Mouse (Mus musculus) hindbrain, postnatal 0 days (tissue): ENCODE data around the gene Pitpnm2. TPM values are rescaled to one million over a fixed set of nuclear protein-coding genes. Genes with fewer than 3 reads are reported as not detected.

Source experiments
- ATAC-seq: fragments of 200-750 bp; cut with Nextera tagmentation; 2 replicates; pipeline ENCODE4 v1.8.0; 2017; ENCODE audit warnings: mild to moderate bottlenecking, moderate TSS enrichment, moderate library complexity
- DNase-seq: peaks from one replicate; pipeline ENCODE4 v3.0.0-alpha.2; 2015; ENCODE audit warnings: low spot score
- H3K27ac ChIP-seq: fragments of 300-500 bp; sonication (generic); 2 replicates; pipeline ENCODE4 v1.5.1; 2014; ENCODE audit warnings: mild to moderate bottlenecking
- H3K27me3 ChIP-seq: fragments of 300-500 bp; sonication (generic); 2 replicates; pipeline ENCODE4 v1.6.1; 2014; ENCODE audit warnings: low read length, mixed read lengths; ENCODE audit not compliant: insufficient read depth
- H3K36me3 ChIP-seq: fragments of 300-500 bp; sonication (generic); 2 replicates; pipeline ENCODE4 v1.6.1; 2014; ENCODE audit warnings: low read length, mixed read lengths; ENCODE audit not compliant: insufficient read depth
- H3K4me1 ChIP-seq: fragments of 300-500 bp; sonication (generic); 2 replicates; pipeline ENCODE4 v1.6.1; 2014; ENCODE audit warnings: antibody characterized with exemption, low read length, mixed read lengths; ENCODE audit not compliant: insufficient read depth
- H3K4me2 ChIP-seq: fragments of 300-500 bp; sonication (generic); 2 replicates; pipeline ENCODE4 v1.6.1; 2014; ENCODE audit warnings: low read depth, mild to moderate bottlenecking, low read length, moderate library complexity, mixed read lengths
- H3K4me3 ChIP-seq: fragments of 300-500 bp; sonication (generic); 2 replicates; pipeline ENCODE4 v1.5.1; 2014; ENCODE audit warnings: low read length
- H3K9ac ChIP-seq: fragments of 300-500 bp; sonication (generic); replicated peaks from 2 replicates; pipeline ENCODE4 v1.6.1; 2014; ENCODE audit warnings: mild to moderate bottlenecking, low read length, moderate library complexity, mixed read lengths
- H3K9me3 ChIP-seq: fragments of 300-500 bp; sonication (generic); 2 replicates; pipeline ENCODE4 v1.6.1; 2016; ENCODE audit warnings: low read length, mixed read lengths
- CTCF ChIP-seq: IDR thresholded peaks from 2 replicates; pipeline ENCODE4 v1.5.1; 2016; ENCODE audit warnings: antibody characterized with exemption, control low read depth, low read depth
- WGBS: fragments of 180-500 bp; shearing (Covaris S2); extraction: QIAGEN DNeasy Blood & Tissue Kit; methylation state at CpG from one replicate; pipeline ENCODE4 v1.1.7; 2014; 5-methylcytosine and 5-hydroxymethylcytosine counted together
- polyA plus RNA-seq: library from polyadenylated mRNA; unstranded; fragments of >200 nt; fragmentation: Nextera tagmentation; extraction: Ambion mirVana; gene quantifications from 2 replicates; pipeline ENCODE4 v1.2.1, GENCODE M21; 2015
- total RNA-seq: library from RNA; depleted of rRNA; stranded (reverse); fragments of >200 nt; gene quantifications from 2 replicates; pipeline ENCODE4 v1.2.3, GENCODE M21; 2014

Gene Pitpnm2
- total and polyA plus RNA-seq, 2 experiments from 2014 or later = 7.6 to 43.9 TPM

DNA sequence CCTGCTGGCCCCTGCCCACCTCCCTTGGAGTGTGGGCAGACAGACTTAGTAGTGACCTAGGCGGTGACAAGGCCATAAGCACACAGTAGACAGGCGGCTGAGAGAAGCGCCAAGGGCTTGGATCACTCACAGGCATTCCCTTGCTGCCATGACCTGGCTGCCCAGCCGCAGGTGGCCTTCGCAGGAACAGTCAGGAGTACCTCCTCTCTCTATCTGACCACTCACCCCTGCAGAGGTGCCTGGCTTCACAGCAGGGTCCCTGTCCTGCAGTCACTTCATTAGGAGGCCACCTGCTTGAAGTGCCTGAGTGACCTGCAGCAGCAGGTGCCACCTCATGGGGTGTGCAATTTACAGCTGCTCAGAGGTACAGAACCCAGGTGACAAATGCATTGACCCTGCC, 50.4 kb downstream of the Pitpnm2 start:
- H3K9me3 ChIP-seq = no peaks in the 10 kb centered on the region
- TF ChIP-seq CTCF = no peak
- no peak overlapping the region for H3K9ac ChIP-seq
- DNase-seq (no peak), ATAC-seq (no peak)
- no peaks in the 10 kb centered on the region for H3K27me3 ChIP-seq
- no peaks in the 10 kb centered on the region for H3K36me3 ChIP-seq
- WGBS = 76% methylated on average over 5 of the region's 5 CpGs
- H3K27ac ChIP-seq = no peak overlapping the region
- no peak overlapping the region for H3K4me3 ChIP-seq
- H3K4me1 ChIP-seq = 0 out of 2 replicates have a peak, but pooled peaks cover 10% of the 10 kb centered on the region
- no peak overlapping the region for H3K4me2 ChIP-seq

DNA sequence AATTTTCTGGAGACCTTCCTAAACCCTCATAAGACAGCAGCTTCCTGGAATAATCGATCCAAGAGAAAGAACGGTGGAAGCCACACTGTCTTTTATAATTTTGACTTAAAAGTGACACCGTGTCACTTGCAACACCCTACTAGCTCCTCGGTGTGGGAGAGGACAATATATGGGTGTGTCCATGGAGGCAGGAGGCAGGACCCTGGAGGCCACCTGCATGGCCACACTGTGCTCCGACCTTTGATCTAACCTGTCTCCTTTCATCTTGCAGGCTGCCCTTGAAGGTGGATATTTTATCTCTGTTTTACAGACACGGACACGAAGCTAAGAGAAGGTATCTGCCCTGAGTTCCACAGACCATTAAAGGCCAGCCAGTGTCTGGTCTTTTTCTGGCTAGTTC, 51.1 kb downstream of the Pitpnm2 start:
- Histone ChIP-seq H3K4me2 (no peak overlapping the region), H3K9ac (no peak overlapping the region), H3K27me3 (no peaks in the 10 kb centered on the region), H3K4me1 (peaks cover 17% of the 10 kb centered on the region; the same call in 1 of the 2 replicates), H3K36me3 (no peaks in the 10 kb centered on the region), H3K4me3 (no peak overlapping the region), H3K9me3 (no peaks in the 10 kb centered on the region), H3K27ac (no peak overlapping the region)
- no peak for DNase-seq
- 86% methylated on average over 7 of the region's 7 CpGs for WGBS
- ATAC-seq = no peak
- TF ChIP-seq CTCF = no peak

DNA sequence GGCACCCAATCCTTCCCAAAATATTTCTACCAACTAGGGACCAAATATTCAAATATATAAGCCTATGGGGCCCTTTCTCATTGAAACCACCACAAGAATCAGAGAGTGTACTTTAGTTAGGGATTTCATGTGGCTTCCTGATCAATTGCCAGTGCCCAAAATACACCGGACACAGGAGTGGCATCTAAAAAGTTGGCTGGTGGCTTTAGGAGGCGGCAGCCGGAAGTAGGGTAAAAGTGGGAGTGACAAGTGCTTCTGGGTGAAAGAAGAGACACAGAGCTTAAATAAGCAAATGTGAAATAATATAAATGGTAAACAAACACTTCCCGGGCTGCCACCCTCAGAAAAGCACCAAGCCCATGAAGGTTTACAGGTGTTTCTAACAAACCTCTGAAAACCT, 53.5 kb downstream of the Pitpnm2 start:
- WGBS = 86% methylated on average over 4 of the region's 4 CpGs
- no peak for ATAC-seq

DNA sequence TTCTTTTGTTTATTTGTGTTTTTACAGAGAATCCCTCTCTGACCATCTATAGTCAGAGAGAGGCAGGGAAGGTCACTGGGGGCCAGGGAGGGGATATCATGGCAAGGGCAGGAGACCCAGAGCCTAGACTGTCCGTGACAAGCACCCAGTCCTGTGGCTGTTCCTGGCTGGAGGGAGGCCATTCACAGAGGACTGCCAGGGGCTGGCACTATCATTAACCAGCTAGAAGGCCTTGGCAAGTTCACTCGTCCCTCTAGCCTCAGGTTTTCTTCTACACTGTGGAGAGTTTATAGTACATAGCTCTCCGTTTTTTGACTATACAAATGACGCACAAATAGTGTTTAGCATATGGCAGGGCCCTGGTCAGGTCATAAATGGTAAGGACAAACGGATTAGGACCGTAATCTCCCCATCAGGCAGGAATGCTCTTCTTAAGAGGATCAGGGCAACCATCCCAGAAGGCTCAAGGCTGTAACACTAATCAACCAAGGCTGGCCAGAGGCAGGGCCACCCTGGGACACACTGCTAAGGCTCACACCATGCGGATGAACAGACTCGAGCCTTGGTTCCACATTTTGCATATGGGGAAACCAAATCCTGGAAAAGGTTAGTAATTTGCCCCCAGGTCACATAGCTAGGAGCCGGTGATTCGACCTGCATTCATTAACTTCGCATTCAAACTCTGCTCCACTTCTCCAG, 55.0 kb downstream of the Pitpnm2 start:
- WGBS = 61% methylated on average over 11 of the region's 11 CpGs
- Histone ChIP-seq H3K9me3 (no peaks in the 10 kb centered on the region), H3K27me3 (no peaks in the 10 kb centered on the region), H3K27ac (0 out of 2 replicates have a peak overlapping the region, but pooled peaks have one; percentile 32), H3K4me2 (no peak overlapping the region), H3K36me3 (no peaks in the 10 kb centered on the region), H3K4me3 (no peak overlapping the region), H3K4me1 (peaks cover 20% of the 10 kb centered on the region; the same call in 1 of the 2 replicates), H3K9ac (peak overlapping the region; percentile 10; the same call in 1 of the 2 replicates)
- DNase-seq (no peak), ATAC-seq (no peak)
- no peak for TF ChIP-seq CTCF

More for the DNA sequence above, 53.5 kb downstream of the Pitpnm2 start:
- Histone ChIP-seq H3K36me3 (no peaks in the 10 kb centered on the region), H3K9ac (no peak overlapping the region), H3K27ac (no peak overlapping the region), H3K4me3 (no peak overlapping the region), H3K4me1 (peaks cover 20% of the 10 kb centered on the region; the same call in 1 of the 2 replicates), H3K9me3 (no peaks in the 10 kb centered on the region), H3K4me2 (no peak overlapping the region), H3K27me3 (no peaks in the 10 kb centered on the region)
- DNase-seq = no peak
- TF ChIP-seq CTCF = no peak

DNA sequence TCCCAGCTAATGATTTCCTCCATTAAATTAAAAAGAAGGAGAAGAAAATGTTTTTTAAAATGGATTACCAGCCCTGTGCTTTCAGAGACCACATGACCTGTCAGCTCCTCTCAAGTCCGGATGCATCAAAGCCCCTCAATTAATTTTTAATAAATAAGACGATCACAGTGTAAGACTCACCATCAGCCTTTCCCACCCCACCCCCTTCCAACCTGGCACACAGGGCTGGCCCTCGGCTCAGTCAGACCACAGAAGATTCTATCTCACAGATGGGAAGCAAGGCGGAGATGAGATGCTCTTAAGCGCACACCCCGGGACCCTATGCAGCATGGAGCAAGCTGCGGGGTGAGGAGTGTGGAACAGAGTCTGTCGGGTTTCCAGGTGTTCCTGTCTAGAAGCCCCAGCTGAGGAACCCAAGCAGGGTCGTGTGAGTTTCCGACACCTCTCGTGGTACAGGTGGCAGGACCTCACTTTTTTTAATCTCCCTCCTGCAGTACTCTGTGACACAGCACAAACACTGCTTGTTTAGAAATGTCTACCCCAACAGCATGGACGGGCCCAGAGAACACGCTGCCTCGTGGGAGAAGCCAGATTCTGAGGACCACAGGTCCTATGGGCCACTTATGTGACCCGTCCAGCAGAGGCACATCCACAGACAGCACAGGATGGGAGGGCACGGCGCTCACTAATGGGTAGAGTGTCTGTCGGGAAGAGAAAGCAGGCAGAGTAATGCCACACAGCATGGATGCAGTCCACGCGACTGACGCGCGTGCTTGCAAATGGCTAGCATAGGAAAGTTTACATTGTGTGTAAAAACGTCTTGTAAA, 56.1 kb downstream of the Pitpnm2 start:
- ATAC-seq (peak; percentile 64), DNase-seq (no peak)
- no peaks in the 10 kb centered on the region for H3K27me3 ChIP-seq
- no peaks in the 10 kb centered on the region for H3K9me3 ChIP-seq
- no peak overlapping the region for H3K4me3 ChIP-seq
- H3K4me2 ChIP-seq = 0 out of 2 replicates have a peak overlapping the region, but pooled peaks have one; percentile 16
- TF ChIP-seq CTCF = no peak
- peaks cover 21% of the 10 kb centered on the region for H3K4me1 ChIP-seq
- 62% methylated on average over 24 of the region's 24 CpGs for WGBS
- H3K9ac ChIP-seq = peak overlapping the region; percentile 37
- H3K27ac ChIP-seq = peak overlapping the region; percentile 32; the same call in 1 of the 2 replicates
- H3K36me3 ChIP-seq = no peaks in the 10 kb centered on the region

DNA sequence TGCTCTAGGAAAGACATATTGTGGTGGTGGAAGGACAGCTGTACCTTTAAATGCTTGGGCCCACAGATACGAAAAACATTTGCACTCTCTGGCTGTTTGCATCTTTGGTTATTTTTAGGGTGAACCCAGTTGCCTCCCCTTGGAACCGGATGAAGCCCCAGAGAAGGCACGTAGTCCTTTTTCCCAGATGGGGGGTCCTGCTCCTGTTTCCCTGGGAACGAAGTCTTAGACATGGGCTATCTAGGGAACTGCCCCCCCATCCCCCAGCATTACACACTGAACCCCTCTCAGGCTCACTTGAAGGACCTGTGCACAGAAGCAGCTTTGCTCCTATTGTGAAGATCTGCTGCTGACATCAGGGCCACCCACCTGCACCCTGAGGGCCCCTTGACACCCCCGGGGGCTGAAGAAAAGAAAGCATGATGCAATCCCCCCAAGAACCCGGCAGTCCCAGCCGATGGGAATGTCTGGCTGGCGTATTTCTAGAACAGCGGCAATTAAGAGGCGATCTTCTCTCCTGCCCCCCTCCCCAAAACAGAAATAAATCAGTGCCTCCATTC, 56.8 kb downstream of the Pitpnm2 start:
- WGBS = 34% methylated on average over 10 of the region's 10 CpGs
- no peak for TF ChIP-seq CTCF
- no peak overlapping the region for H3K4me2 ChIP-seq
- peak overlapping the region; percentile 37; the same call in 1 of the 2 replicates for H3K9ac ChIP-seq
- H3K9me3 ChIP-seq = no peaks in the 10 kb centered on the region
- no peak for ATAC-seq
- H3K27ac ChIP-seq = peak overlapping the region; percentile 21; the same call in 1 of the 2 replicates
- DNase-seq = no peak
- peaks cover 25% of the 10 kb centered on the region for H3K4me1 ChIP-seq
- no peaks in the 10 kb centered on the region for H3K36me3 ChIP-seq
- no peaks in the 10 kb centered on the region for H3K27me3 ChIP-seq
- H3K4me3 ChIP-seq = no peak overlapping the region
